Mouse (Mus musculus): Measurements from ENCODE around the gene Dip2c.
A peak's percentile ranks its signal among the peaks of the same experiment; 100 is the strongest.

The Dip2c gene

DNA sequence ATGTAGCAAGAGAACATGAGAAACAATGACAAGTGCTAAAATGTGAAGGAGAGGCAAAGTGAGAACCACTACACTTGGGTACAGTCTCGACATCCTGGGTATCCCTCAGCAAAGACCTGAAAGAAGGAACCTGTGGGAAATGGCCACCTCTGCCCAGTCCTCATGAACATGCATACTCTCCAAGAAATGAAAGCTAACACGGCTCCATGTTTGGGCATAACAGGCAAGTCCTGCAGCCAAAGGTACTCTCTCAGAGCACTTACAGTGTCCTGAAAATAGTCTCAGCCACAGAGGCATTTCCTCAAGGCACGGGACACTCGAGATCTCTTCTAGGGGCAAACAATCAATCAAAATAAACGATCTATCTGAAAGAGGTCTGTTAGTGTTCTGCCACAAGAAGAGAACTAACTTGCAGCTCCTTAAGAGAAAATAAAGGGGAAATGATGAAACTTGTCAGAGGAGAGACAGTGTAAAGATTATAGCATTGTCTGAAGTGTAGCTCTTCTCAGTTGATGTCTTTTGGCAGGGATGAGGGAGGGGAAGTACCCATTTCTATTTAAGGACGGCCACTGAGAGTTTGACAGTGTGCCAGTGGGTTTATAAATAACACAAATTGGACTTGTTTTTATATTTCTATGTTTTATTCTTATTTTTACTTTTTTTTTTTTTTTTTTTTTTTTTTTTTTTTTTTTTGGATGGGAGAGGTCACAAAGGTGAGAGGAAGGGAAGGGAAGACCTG lies 228.0 kb downstream of the Dip2c start:
- DNase-seq (ENCODE audit: low spot score): no peak

DNA sequence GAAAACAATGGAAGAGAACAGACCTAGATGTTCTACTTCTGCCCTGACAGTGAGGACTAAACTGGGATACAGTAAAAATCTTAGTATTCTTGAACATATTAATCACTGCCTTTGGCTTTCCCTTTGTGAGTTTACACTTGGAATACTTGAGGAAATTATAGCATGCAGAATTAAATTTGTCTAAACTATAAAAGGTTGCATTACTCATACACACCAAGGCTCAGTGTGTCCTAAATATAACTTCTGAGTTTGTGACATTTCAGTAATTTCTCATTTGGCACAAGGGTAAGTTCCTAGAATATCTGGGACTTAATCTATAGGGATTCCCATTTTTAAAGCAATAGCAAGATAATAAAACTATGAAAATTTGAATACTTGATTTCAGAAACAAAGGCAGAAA lies 262.2 kb downstream of the Dip2c start:
- no peak for DNase-seq (ENCODE audit: low spot score)

DNA sequence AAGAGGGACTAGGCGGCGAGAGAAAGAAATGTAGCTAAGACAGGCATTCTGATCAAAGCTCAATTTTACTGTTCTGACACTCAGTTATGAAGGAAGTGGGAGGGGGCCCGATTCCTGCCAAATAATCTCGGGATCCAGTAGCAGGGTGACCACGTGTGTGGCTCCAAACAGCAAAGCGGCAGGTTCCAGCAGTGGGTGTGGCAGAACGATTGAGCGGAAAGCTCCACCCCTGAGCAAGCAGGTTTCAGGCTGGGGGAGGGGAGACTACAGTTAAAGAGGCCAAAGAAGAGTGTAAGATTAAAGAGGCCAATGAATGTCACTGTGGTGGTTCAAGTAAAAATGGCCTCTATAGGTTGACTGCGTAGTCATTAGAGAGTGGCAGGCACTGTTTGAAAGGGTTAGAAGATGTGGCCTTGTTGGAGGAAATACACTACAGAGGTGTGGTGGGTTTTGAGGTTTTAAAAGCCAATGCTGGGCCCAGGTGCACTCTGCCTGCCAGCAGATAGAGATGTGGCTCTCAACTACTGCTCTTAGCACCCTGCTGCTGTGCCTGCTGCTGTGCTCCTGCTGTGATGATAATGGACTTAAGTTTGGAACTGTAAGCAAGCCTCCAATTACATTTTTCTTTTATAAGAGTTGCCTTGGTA lies 271.5 kb downstream of the Dip2c start:
- no peak for DNase-seq (ENCODE audit: low spot score)

DNA sequence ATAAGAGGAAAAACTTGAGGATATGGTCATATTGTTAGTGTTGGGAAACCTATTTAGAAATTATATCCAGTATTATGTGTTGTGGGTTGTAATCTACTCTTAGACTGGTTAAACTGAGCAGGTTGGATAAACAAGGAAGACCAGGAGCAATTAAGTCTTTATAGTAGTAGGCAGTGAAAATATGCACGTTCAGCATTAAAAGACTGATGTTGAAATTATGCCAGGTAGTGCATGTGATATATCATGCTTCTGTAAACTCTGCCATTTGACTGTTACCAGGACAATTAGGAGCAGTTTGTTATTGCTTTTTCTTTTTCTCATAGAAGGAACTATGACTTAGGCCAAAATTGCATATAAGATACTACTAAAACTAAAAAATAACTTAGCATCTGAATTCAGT lies 285.8 kb downstream of the Dip2c start:
- no peak for DNase-seq (ENCODE audit: low spot score)

DNA sequence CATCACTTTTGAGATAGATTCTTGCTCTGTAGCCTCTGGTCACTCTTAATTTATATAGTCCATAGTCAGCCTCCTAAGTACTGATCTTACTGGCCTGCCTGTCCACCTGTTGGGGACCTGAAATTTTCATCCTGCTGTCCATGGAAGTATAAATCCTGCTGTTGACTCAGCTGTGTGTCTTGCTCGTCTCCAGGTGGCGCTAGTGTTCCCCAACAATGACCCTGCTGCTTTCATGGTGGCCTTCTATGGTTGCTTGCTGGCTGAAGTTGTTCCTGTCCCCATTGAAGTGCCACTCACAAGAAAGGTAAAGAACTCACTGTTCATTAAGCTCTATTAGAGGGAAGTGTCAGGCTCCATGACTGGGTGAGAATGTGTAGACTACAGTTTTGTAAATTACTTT lies 286.6 kb downstream of the Dip2c start:
- peak; percentile 35 for DNase-seq (ENCODE audit: low spot score)

DNA sequence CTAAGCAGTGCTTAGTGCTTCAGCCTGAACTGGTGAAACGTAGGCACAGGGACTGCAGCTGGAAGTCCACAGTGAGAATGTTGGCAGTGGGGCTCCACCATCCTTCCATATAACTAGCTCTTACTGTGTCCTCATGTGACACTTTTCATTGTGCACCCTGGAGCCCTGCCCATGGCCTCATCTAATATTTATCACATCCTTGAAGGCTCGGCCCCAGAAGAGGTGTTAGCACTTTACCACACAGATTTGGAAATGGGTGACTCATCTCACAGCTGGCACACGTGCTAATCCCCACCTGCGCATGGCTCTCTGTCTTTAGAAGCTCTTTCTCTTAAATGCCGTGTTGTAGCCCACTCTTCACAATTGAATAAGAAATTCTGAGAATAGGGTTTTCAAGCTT lies 292.5 kb downstream of the Dip2c start:
- no peak for DNase-seq (ENCODE audit: low spot score)

DNA sequence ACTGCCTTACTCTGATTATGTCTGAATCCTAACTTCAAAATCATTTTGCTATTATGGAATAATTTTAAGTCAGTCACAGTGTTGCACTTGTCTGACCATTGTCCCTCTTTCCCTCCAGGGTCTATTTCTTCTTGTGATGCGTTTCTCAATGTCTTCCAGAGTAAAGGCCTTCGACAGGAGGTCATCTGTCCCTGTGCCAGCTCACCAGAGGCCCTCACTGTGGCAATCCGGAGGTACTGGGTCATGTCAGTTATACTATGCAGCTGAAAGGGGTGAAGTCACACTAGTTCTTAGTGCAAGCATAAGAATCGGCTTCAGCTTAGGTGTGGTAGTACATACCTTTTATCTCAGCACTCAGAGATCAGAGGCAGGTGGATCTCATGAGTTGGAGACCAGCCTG lies 300.4 kb downstream of the Dip2c start:
- DNase-seq (ENCODE audit: low spot score): no peak

DNA sequence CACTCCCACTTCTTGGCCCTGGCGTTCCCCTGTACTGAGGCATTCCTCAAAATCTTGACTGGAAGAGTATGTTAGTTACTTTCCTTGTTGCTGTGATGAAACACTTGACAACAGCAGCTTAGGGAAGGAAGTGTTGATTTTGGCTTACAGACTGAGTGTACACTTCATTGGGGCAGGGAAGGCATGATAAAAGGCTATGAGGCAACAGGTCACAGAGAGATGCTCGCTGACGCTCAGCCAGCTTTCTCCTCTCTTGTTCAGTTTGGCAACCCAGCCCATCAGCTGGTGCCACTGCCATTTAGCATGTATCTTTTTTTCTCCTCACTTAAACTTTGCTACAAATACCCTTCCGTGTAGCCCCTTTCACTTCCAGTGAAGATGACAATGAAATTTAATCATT lies 302.1 kb downstream of the Dip2c start:
- no peak for DNase-seq (ENCODE audit: low spot score)

DNA sequence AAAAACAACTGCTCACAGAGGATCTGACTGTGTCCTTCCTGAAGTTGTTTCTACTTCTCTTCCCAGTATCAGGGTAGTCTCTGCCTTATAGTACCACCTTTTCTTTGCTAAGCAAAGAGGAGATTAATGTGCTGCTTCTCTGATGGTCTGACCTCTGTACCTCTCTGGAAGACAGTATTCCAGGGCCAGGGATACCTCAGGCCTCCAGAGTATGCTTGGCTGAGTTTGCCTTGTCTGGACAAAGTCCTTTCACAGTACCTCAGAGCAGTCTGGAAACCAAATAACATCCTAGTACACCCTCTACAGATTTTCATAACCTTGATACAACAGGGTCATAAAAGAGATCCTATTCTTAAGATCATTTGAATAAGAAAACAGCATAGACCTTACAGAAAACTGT lies 305.5 kb downstream of the Dip2c start:
- DNase-seq (ENCODE audit: low spot score): no peak

DNA sequence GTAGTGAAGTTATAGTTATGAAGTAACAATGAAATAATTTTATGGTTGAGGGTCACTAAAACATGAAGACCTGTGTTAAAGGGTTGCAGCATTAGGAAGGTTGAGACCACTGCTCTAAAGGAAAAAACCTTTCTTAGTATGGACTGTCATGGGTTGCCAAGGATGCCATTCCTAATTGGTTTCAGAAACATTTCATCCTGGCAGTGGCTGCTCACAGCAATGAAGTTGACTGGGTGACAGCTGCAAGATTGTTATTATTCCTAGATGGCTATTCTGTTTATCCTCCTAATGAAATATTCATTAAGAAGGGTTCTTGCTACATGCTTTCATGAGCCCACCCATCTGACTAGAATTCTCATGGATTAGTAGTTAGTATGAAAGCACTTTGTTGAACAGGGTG lies 307.3 kb downstream of the Dip2c start:
- no peak for DNase-seq (ENCODE audit: low spot score)

DNA sequence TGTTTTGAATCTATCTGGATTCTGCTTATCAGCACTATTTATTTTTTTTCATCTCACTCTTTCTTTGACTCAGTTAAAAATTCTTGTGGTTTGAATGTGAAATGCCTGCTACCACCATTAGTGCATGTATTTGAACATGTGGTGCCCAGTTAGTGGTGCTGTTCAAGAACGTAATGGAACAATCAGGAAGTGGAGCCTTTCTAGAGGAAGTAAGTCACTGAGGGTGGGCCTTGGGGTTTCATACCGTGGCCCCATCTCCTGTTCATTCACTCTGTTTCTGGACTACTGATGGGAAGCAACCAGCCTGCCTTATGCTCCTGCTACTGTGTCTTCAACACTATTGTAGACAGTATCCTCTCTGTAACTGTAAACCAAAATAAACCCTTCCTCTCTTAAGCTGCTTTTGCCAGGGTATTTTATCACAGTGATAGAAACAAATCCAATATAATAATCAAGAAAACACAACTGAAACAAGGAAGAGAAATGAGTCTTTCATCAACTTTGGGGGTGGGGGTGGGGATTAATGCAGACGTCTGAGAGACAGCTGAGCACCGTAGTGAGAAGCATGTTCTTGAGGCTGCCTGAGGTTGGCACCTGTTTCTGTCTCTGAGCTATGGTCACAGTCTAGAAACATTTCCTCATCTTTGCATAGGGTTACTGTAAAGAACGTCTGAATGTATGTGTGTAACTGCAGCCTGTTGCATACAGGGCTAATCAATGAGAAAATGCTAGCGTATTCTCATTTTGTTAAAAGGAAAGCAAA lies 323.2 kb downstream of the Dip2c start:
- DNase-seq (ENCODE audit: low spot score): no peak

DNA sequence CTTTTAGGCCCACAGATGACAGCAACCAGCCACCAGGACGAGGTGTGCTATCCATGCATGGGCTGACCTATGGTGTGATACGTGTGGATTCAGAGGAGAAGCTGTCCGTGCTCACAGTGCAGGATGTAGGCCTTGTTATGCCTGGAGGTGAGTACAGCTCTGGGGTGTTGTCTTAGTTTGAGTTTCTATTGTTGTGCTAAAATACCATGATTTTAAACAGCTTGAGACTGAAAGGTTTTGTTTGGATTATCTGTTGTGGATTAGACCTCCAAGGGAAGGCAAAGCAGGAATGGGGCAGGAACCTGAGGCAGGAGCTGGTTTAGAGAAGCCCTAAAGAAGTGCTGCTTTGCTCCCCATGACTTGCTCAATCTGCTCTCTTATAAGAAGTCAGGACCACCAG lies 325.0 kb downstream of the Dip2c start:
- DNase-seq (ENCODE audit: low spot score): no peak

DNA sequence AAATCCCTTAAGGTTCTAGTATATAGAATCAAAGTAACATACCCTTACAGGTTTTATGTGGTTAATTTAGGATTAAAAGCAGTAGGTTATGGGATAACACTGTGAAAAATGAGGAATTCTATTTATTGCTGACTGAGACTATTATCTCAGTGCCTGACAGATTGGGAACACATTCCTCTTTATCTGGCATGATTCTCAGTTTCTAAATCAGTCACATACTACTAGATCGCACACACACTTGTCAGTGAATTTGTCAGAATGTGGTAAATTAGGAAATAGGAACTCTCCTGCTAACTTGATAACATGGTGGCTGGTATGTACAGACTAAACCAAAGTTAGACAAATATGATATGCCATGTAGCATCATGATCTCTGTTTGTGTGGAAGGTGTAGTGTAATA lies 334.9 kb downstream of the Dip2c start:
- no peak for DNase-seq (ENCODE audit: low spot score)

DNA sequence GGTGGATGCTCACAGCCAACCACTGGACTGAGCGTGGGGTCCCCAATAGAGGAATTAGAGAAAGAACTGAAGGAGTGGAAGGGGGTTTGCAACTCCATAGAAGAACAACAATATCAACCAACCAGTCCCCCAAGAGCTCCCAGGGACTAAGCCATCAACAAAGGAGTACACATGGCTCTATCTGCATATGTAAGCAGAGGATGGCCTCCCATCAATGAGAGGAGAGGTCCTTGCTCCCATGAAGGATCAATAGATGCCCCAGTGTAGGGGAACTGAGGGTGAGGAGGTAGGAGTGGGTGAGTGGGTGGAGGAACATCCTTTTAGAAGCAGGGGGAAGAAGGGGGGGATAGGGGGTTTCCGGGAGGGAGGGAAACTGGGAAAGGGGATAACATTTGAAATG lies 356.4 kb downstream of the Dip2c start:
- DNase-seq (ENCODE audit: low spot score): no peak

DNA sequence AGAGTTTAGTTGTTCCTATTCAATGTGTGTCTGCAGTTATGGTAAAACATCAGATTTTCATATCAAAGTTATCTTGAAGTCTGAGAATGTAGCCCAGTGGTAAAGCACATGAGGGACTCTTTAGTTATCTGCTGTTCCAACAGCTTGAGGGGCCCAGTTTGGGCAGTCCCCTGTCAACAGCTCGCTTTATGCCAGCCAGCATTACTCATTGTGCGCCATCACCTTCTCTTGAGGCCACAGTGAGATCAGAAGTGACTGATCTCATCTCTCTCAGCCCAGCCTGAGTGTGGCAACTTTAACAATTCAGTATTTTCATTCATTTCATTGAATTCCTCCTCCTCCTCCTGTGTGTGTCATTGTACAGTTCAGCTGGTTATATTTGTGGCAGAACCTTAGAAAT lies 359.6 kb downstream of the Dip2c start:
- DNase-seq (ENCODE audit: low spot score): no peak

DNA sequence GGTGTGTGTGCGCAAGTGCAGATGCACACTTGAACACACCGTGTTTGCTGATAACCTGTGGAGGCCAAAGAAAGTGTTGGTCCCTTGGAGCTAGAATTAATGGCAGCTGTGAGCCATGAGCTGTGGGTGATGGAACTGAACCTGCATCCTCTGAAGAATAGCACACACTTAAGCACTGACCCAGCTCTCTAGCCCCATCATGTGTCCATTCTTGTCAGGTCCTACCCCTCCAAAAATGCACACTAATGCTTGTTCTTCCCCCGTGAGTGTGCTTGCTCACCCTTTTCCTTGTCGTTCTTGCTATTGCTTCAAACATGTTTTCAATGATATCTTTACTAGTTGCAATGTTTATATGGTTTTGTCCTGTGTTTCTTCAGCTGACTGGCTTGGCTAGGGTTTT lies 360.2 kb downstream of the Dip2c start:
- DNase-seq (ENCODE audit: low spot score): peak; percentile 59

DNA sequence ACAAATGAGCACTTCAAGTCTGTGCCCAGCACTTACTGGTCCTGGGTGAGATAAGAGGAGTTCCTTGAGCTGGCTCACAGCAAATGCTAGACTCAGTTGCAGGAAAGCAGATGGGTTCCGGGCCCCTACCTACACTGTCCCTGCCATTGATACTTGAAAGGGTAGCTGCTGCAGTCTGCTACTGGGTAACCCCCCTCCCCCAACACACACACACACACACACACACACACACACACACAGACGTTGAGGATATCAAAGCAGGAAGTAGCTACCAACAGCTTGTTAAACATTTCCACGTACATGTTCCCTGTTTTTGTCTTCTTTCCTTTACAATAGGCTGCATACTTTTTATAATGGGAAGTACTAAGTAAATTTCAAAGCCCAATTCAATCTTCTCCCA lies 361.6 kb downstream of the Dip2c start:
- DNase-seq (ENCODE audit: low spot score): no peak

DNA sequence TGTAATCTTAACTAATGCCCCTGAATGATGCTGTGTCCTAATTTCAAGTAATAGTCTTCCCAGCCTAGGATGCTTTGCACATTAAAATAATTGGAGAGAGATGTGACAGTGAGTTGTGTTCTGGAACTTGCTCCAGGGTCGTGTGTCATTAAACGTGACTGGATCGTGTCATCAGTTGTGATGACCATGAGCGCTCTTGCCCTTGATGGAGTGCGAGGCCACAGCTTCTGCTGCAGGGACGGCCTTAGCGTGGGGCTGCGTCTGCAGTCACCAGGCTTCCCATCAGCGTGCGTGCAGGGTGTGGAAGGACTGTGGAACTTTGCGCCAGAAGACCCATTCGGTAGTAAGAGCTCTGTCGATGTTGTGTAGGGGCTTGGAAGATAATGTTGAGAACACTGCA lies 372.4 kb downstream of the Dip2c start:
- DNase-seq (ENCODE audit: low spot score): no peak

DNA sequence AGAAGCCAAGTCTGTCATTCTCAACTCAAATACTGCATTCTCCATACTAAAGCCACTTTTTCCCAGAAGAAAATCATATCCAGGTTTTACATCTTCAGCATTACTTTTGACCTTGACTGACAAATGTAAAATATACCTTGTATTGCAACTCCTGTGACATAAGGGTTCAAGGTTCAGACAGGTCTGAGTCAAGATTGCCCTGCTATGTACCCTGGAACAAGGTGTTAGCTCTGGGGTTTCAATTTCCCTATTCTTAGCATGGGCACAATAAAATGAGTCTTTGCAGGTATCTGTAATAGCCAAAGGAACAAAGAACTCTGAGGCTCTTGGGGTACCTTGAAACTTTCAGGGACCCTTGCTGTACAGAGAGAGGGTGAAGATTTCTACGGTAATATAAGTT lies 373.6 kb downstream of the Dip2c start:
- no peak for DNase-seq (ENCODE audit: low spot score)

DNA sequence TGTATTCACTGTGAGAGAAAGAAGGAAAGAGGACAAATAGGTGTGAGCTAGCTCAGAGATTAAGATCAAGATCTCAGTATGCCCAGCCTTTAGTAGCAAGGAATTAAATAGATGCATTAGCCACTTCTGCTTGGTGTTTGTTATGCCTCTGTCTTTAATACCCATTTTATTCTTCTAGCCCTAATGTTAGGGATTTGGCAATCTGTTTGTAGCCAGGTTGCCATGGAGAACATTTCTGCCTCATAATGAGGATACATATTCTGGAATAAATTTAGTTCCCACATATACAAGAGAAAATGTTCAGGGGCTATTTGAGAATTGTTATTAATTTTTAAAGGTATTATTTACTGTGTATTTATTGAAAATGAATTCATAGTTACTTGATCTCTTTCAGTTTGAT lies 374.3 kb downstream of the Dip2c start:
- DNase-seq (ENCODE audit: low spot score): no peak

DNA sequence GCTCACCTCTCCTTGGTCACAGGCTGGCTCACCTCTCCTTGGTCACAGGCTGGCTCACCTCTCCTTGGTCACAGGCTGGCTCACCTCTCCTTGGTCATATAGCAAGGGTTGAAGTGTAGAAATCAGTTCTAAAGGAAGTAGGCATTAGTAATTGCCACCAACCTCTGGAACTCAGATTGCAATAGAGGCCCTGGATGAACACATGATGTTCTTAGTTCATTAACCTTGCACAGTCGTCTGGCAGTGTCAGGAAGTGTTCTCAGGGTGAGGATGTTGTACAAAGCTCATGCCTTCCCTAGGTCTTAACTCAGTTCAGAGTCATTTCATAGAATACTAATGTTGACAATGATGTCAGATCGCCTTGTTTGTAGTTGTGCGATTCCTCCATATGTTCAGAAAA lies 376.7 kb downstream of the Dip2c start:
- no peak for DNase-seq (ENCODE audit: low spot score)

DNA sequence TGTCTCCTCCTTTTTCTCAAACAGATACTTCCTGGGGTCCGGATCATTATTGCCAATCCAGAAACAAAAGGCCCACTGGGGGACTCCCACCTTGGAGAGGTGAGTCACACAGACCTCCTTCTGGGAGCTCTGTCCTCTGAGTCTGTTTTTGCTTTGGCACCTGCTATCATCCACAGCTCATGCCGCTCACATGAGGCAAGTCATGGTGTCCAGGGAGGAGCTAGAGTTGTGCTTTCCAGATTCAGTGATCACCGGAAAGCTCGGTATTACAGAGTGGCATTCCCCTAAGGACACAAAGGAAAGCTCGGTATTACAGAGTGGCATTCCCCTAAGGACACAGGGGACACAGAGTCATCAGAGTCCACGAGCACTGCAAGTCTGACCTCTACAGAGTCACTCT lies 380.3 kb downstream of the Dip2c start:
- DNase-seq (ENCODE audit: low spot score): no peak

DNA sequence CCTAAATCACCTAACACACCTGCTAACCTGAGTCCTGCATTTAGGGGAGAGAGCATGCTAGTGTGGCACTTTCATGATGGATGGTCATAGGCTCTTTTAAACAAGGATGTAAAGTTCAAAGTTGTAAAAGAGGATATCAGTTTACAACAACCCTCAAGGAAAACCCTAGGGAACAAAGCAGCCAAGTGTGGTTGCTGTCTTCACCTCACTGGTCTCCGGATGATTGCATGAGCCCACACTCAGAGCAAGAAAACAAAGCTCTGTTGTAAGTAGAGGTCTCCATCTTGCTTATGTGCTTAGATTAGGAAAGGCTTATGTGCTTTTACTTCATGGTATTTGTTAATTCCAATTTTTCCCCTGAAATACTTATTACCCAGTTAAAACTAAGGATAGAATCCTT lies 384.4 kb downstream of the Dip2c start:
- no peak for DNase-seq (ENCODE audit: low spot score)

Measured in retina, embryonic 14.5 days (tissue).